Mouse (Mus musculus): Measurements from ENCODE around the gene Sept10. TPM values are rescaled to one million over a fixed set of nuclear protein-coding genes. Genes with fewer than 3 reads are reported as not detected.

The Sept10 gene
- polyA plus RNA-seq, 1 experiment = 2.0 TPM

- TF ChIP-seq CTCF (IDR thresholded peaks at IDR 0.05; ENCODE audit: extremely low read depth, insufficient read depth, insufficient read length, insufficient replicate concordance) = no peak
- TF ChIP-seq POLR2A (IDR thresholded peaks at IDR 0.05; ENCODE audit: low read depth, low read length) = no peak
- Histone ChIP-seq H3K27ac (ENCODE audit: insufficient read depth, low read length) (peak overlapping the region; percentile 80; the same call in 1 of the 2 replicates), H3K36me3 (ENCODE audit: control insufficient read depth, insufficient read depth, low read length) (no peaks in the 10 kb centered on the region), H3K27me3 (ENCODE audit: control insufficient read depth, insufficient read depth, low read length) (peaks cover 7% of the 10 kb centered on the region), H3K4me3 (ENCODE audit: extremely low read depth, insufficient read depth, insufficient read length) (peak overlapping the region; percentile 93), H3K4me1 (ENCODE audit: control insufficient read depth, insufficient read depth, insufficient read length) (no peaks in the 10 kb centered on the region; the same call in 1 of the 2 replicates)
- WGBS = 3% methylated on average over 39 of the region's 39 CpGs
- no peak for DNase-seq (ENCODE audit: low read depth in 1 of 2, low spot score in 2 of 2)
Measured at GRCm38 (mm10) chr10:59220824-59221472, 699 bp downstream of the Sept10 start.

GRCm38 (mm10) chr10:59200011-59200410, 21.6 kb downstream of the Sept10 start:
- Histone ChIP-seq H3K27me3 (ENCODE audit: control insufficient read depth, insufficient read depth, low read length) (no peaks in the 10 kb centered on the region), H3K4me1 (ENCODE audit: control insufficient read depth, insufficient read depth, insufficient read length) (no peaks in the 10 kb centered on the region), H3K27ac (ENCODE audit: insufficient read depth, low read length) (no peak overlapping the region), H3K36me3 (ENCODE audit: control insufficient read depth, insufficient read depth, low read length) (no peaks in the 10 kb centered on the region), H3K4me3 (ENCODE audit: extremely low read depth, insufficient read depth, insufficient read length) (no peak overlapping the region)
- DNase-seq (ENCODE audit: low read depth in 1 of 2, low spot score in 2 of 2) = no peak
- TF ChIP-seq POLR2A (IDR thresholded peaks at IDR 0.05; ENCODE audit: low read depth, low read length) (no peak), CTCF (IDR thresholded peaks at IDR 0.05; ENCODE audit: extremely low read depth, insufficient read depth, insufficient read length, insufficient replicate concordance) (no peak)

GRCm38 (mm10) chr10:59196763-59197162, 24.9 kb downstream of the Sept10 start:
- Histone ChIP-seq H3K27ac (ENCODE audit: insufficient read depth, low read length) (no peak overlapping the region), H3K4me1 (ENCODE audit: control insufficient read depth, insufficient read depth, insufficient read length) (no peaks in the 10 kb centered on the region), H3K4me3 (ENCODE audit: extremely low read depth, insufficient read depth, insufficient read length) (no peak overlapping the region), H3K27me3 (ENCODE audit: control insufficient read depth, insufficient read depth, low read length) (no peaks in the 10 kb centered on the region), H3K36me3 (ENCODE audit: control insufficient read depth, insufficient read depth, low read length) (no peaks in the 10 kb centered on the region)
- DNase-seq (ENCODE audit: low read depth in 1 of 2, low spot score in 2 of 2) = no peak
- 98% methylated on average over 3 of the region's 3 CpGs for WGBS
- no peak for TF ChIP-seq POLR2A (IDR thresholded peaks at IDR 0.05; ENCODE audit: low read depth, low read length)
- no peak for TF ChIP-seq CTCF (IDR thresholded peaks at IDR 0.05; ENCODE audit: extremely low read depth, insufficient read depth, insufficient read length, insufficient replicate concordance)

- 58% methylated on average over 5 of the region's 5 CpGs for WGBS
- Histone ChIP-seq H3K4me3 (ENCODE audit: extremely low read depth, insufficient read depth, insufficient read length) (no peak overlapping the region), H3K36me3 (ENCODE audit: control insufficient read depth, insufficient read depth, low read length) (no peaks in the 10 kb centered on the region), H3K4me1 (ENCODE audit: control insufficient read depth, insufficient read depth, insufficient read length) (no peaks in the 10 kb centered on the region), H3K27me3 (ENCODE audit: control insufficient read depth, insufficient read depth, low read length) (no peaks in the 10 kb centered on the region), H3K27ac (ENCODE audit: insufficient read depth, low read length) (no peak overlapping the region)
- no peak for TF ChIP-seq CTCF (IDR thresholded peaks at IDR 0.05; ENCODE audit: extremely low read depth, insufficient read depth, insufficient read length, insufficient replicate concordance)
- no peak for DNase-seq (ENCODE audit: low read depth in 1 of 2, low spot score in 2 of 2)
Measured at GRCm38 (mm10) chr10:59194891-59195290, 26.8 kb downstream of the Sept10 start.

DNA sequence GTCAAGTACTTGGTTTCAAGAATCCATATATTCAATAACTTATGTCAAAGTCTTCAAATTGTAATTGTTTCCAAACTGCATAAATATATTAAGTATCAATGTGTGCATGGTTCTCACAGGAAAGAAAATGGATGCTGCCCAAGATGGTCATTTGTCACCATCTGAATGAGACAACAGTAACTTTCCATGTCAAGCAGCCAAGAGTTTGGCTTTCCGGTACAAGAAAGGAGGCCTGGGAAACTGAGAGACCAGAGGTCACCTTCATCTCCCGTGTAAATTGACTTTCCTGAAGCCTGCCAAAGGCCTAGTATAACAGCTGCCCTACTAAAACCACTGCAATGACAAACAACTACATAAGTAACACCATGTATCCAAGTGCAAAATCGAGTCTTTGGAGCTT, 39.3 kb downstream of the Sept10 start:
- no peak for TF ChIP-seq POLR2A (IDR thresholded peaks at IDR 0.05; ENCODE audit: low read depth, low read length)
- TF ChIP-seq CTCF (IDR thresholded peaks at IDR 0.05; ENCODE audit: extremely low read depth, insufficient read depth, insufficient read length, insufficient replicate concordance) = no peak
- Histone ChIP-seq H3K4me3 (ENCODE audit: extremely low read depth, insufficient read depth, insufficient read length) (no peak overlapping the region), H3K4me1 (ENCODE audit: control insufficient read depth, insufficient read depth, insufficient read length) (no peaks in the 10 kb centered on the region), H3K27ac (ENCODE audit: insufficient read depth, low read length) (no peak overlapping the region), H3K36me3 (ENCODE audit: control insufficient read depth, insufficient read depth, low read length) (no peaks in the 10 kb centered on the region), H3K27me3 (ENCODE audit: control insufficient read depth, insufficient read depth, low read length) (no peaks in the 10 kb centered on the region)
- WGBS = 77% methylated on average over 3 of the region's 3 CpGs
- no peak for DNase-seq (ENCODE audit: low read depth in 1 of 2, low spot score in 2 of 2)

- Histone ChIP-seq H3K27me3 (ENCODE audit: control insufficient read depth, insufficient read depth, low read length) (no peaks in the 10 kb centered on the region), H3K4me1 (ENCODE audit: control insufficient read depth, insufficient read depth, insufficient read length) (no peaks in the 10 kb centered on the region), H3K27ac (ENCODE audit: insufficient read depth, low read length) (no peak overlapping the region), H3K36me3 (ENCODE audit: control insufficient read depth, insufficient read depth, low read length) (no peaks in the 10 kb centered on the region), H3K4me3 (ENCODE audit: extremely low read depth, insufficient read depth, insufficient read length) (no peak overlapping the region)
- no peak for DNase-seq (ENCODE audit: low read depth in 1 of 2, low spot score in 2 of 2)
- 74% methylated on average over 3 of the region's 3 CpGs for WGBS
- no peak for TF ChIP-seq POLR2A (IDR thresholded peaks at IDR 0.05; ENCODE audit: low read depth, low read length)
- no peak for TF ChIP-seq CTCF (IDR thresholded peaks at IDR 0.05; ENCODE audit: extremely low read depth, insufficient read depth, insufficient read length, insufficient replicate concordance)
Measured at GRCm38 (mm10) chr10:59179620-59180019, 42.0 kb downstream of the Sept10 start.

- DNase-seq (ENCODE audit: low read depth in 1 of 2, low spot score in 2 of 2) = no peak
- 95% methylated on average over 1 of the region's 1 CpGs for WGBS
Measured at GRCm38 (mm10) chr10:59172539-59172938, 49.1 kb downstream of the Sept10 start.

More at GRCm38 (mm10) chr10:59172539-59172938, 49.1 kb downstream of the Sept10 start:
- no peaks in the 10 kb centered on the region for H3K27me3 ChIP-seq (ENCODE audit: control insufficient read depth, insufficient read depth, low read length)
- TF ChIP-seq CTCF (IDR thresholded peaks at IDR 0.05; ENCODE audit: extremely low read depth, insufficient read depth, insufficient read length, insufficient replicate concordance) = no peak
- TF ChIP-seq POLR2A (IDR thresholded peaks at IDR 0.05; ENCODE audit: low read depth, low read length) = no peak
- H3K4me3 ChIP-seq (ENCODE audit: extremely low read depth, insufficient read depth, insufficient read length) = no peak overlapping the region
- no peaks in the 10 kb centered on the region for H3K4me1 ChIP-seq (ENCODE audit: control insufficient read depth, insufficient read depth, insufficient read length)
- H3K36me3 ChIP-seq (ENCODE audit: control insufficient read depth, insufficient read depth, low read length) = no peaks in the 10 kb centered on the region
- no peak overlapping the region for H3K27ac ChIP-seq (ENCODE audit: insufficient read depth, low read length)
